Mouse (Mus musculus) midbrain, postnatal 0 days (tissue): Measurements from ENCODE around the gene Ppp2r1b. TPM values are rescaled to one million over a fixed set of nuclear protein-coding genes. Genes with fewer than 3 reads are reported as not detected.

Experiments
- ATAC-seq: fragments of 200-750 bp; cut with Nextera tagmentation; 2 replicates; pipeline ENCODE4 v1.8.0; 2017; ENCODE audit warnings: moderate number of reproducible peaks, mild to moderate bottlenecking, moderate TSS enrichment, moderate library complexity; ENCODE audit not compliant: low FRiP score
- DNase-seq: peaks from one replicate; pipeline ENCODE4 v3.0.0-alpha.2; 2015; ENCODE audit warnings: low spot score
- H3K27ac ChIP-seq: fragments of 300-500 bp; sonication (generic); 2 replicates; pipeline ENCODE4 v1.5.1; 2014; ENCODE audit warnings: low read depth, mild to moderate bottlenecking, low read length, mixed read lengths
- H3K27me3 ChIP-seq: fragments of 300-500 bp; sonication (generic); 2 replicates; pipeline ENCODE4 v1.6.1; 2014; ENCODE audit warnings: low read length, control low read depth, mixed read lengths; ENCODE audit not compliant: insufficient read depth
- H3K36me3 ChIP-seq: fragments of 300-500 bp; sonication (generic); 2 replicates; pipeline ENCODE4 v1.6.1; 2014; ENCODE audit warnings: low read length, control low read depth, mixed read lengths; ENCODE audit not compliant: insufficient read depth
- H3K4me1 ChIP-seq: fragments of 300-500 bp; sonication (generic); 2 replicates; pipeline ENCODE4 v1.6.1; 2014; ENCODE audit warnings: mild to moderate bottlenecking, control low read depth, antibody characterized with exemption, low read length, mixed read lengths; ENCODE audit not compliant: insufficient read depth
- H3K4me2 ChIP-seq: fragments of 300-500 bp; sonication (generic); 2 replicates; pipeline ENCODE4 v1.6.1; 2014; ENCODE audit warnings: low read depth, mild to moderate bottlenecking, low read length, mixed read lengths; ENCODE audit not compliant: poor library complexity, severe bottlenecking
- H3K4me3 ChIP-seq: fragments of 300-500 bp; sonication (generic); 2 replicates; pipeline ENCODE4 v1.5.1; 2014; ENCODE audit warnings: low read depth, mild to moderate bottlenecking, low read length, moderate library complexity
- H3K9ac ChIP-seq: fragments of 300-500 bp; sonication (generic); replicated peaks from 2 replicates; pipeline ENCODE4 v1.6.1; 2014; ENCODE audit warnings: mild to moderate bottlenecking, low read length, moderate library complexity, mixed read lengths; ENCODE audit not compliant: poor library complexity, severe bottlenecking
- H3K9me3 ChIP-seq: fragments of 300-500 bp; sonication (generic); 2 replicates; pipeline ENCODE4 v1.6.1; 2016; ENCODE audit warnings: low read length, control low read depth
- CTCF ChIP-seq: IDR thresholded peaks from 2 replicates; pipeline ENCODE4 v1.5.1; 2016; ENCODE audit warnings: antibody characterized with exemption, mild to moderate bottlenecking
- WGBS: fragments of 180-500 bp; shearing (Covaris S2); extraction: QIAGEN DNeasy Blood & Tissue Kit; methylation state at CpG from one replicate; pipeline ENCODE4 v1.1.7; 2014; 5-methylcytosine and 5-hydroxymethylcytosine counted together
- polyA plus RNA-seq: library from polyadenylated mRNA; unstranded; fragments of >200 nt; fragmentation: Nextera tagmentation; extraction: Ambion mirVana; gene quantifications from 2 replicates; pipeline ENCODE4 v1.2.1, GENCODE M21; 2015
- total RNA-seq: library from RNA; depleted of rRNA; stranded (reverse); fragments of >200 nt; gene quantifications from 2 replicates; pipeline ENCODE4 v1.2.3, GENCODE M21; 2014

Gene Ppp2r1b
- total and polyA plus RNA-seq, 2 experiments from 2014 or later, result 14.8 to 30.2 TPM

DNA sequence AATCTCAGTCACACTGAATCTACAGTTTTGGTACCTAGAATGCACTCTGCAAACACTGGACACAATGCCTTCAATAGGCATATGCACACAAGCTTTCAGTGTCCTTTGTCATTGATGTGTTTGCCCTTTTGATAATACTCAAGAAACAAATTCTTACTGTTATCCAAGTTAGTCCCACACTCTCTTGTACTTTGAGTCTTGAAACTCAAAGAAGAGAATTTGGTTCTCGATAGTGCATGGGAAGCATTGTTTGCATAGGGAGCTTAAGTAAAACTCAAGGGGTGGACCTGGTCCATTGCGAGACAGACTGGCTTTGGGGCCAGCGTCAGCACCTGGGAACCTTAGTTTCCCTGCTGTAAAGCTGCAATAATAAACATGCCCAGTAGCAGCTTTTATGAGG lies 73.0 kb downstream of the Ppp2r1b start:
- 0 out of 2 replicates have a peak, but pooled peaks cover 2% of the 10 kb centered on the region for H3K36me3 ChIP-seq
- ATAC-seq (no peak), DNase-seq (no peak)
- H3K9ac ChIP-seq, result no peak overlapping the region
- no peak overlapping the region for H3K27ac ChIP-seq
- no peaks in the 10 kb centered on the region for H3K27me3 ChIP-seq
- no peak for TF ChIP-seq CTCF
- no peaks in the 10 kb centered on the region for H3K9me3 ChIP-seq
- H3K4me3 ChIP-seq, result no peak overlapping the region
- H3K4me1 ChIP-seq, result no peaks in the 10 kb centered on the region
- WGBS, result 79% methylated on average over 3 of the region's 3 CpGs
- no peak overlapping the region for H3K4me2 ChIP-seq

DNA sequence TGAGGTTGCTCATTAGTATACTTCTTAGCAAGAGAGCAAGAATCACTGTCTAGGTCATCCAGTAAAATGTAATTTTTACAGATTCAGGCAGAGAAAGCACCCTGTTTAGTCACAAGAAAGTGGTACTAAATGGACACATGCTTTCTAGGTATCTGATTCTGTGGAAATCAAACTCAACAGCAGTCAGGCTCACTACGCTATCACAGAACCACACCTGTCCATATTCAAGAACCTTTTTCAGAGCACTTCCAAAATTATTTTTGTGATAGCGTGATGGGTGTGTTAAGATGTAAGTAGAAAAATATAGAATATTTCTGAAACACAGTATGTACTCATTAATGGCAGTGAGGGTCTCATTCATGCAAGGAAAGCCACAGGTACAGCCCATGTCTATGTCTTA lies 74.5 kb downstream of the Ppp2r1b start:
- Histone ChIP-seq H3K27me3 (no peaks in the 10 kb centered on the region), H3K9me3 (no peaks in the 10 kb centered on the region), H3K4me1 (no peaks in the 10 kb centered on the region), H3K4me3 (no peak overlapping the region), H3K27ac (no peak overlapping the region), H3K9ac (no peak overlapping the region), H3K4me2 (no peak overlapping the region), H3K36me3 (no peaks in the 10 kb centered on the region)
- TF ChIP-seq CTCF, result no peak
- ATAC-seq, result no peak
- 97% methylated on average over 2 of the region's 2 CpGs for WGBS
- no peak for DNase-seq

DNA sequence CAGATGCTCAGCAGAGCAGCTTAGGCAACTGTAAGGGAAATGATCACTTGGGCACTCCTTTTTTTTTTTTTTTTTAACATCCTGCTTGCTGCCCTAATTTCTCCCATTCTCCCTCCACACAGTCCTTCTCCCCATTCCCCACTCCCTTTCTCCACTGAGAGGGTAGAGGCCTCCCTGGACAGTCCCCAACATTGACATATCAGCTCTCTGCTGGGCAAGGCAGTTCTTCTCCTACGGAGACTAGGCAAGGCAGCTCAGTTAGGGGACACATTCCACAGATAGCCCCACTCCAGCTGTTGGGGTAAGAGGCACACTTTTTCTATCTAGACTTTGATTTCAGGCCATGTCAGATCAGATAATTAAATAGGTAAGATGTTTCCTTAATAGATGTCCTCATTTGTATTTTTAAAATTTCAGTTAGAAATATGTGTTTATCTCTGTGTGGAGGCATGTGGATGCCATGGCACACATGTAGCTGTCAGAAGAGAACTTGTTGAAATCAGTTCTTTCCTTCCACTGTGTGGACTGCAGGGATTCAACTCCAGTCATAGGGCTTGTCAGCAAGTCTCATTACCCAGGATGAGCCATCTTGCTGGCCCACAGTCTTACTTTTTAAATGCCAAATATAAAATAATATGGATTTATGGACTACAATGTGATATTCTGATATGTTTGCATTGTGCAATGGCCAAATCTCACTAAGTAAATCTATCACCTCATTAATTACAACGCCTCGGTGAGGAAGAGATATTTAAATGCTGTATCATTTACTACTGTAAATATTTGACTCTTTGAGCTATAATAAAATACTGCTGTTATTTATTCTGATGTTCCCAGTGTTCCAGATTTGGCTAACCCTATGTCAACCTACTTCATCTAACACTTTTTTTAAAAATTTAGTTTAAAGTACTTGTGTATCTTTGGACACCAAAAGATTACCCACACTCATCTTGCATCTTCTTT lies 76.1 kb downstream of the Ppp2r1b start:
- ATAC-seq (no peak), DNase-seq (no peak)
- no peak for TF ChIP-seq CTCF
- Histone ChIP-seq H3K9me3 (no peaks in the 10 kb centered on the region), H3K4me1 (no peaks in the 10 kb centered on the region), H3K4me3 (no peak overlapping the region), H3K27ac (no peak overlapping the region), H3K4me2 (no peak overlapping the region), H3K9ac (no peak overlapping the region), H3K36me3 (no peaks in the 10 kb centered on the region), H3K27me3 (no peaks in the 10 kb centered on the region)
- WGBS, result 93% methylated on average over 3 of the region's 3 CpGs

DNA sequence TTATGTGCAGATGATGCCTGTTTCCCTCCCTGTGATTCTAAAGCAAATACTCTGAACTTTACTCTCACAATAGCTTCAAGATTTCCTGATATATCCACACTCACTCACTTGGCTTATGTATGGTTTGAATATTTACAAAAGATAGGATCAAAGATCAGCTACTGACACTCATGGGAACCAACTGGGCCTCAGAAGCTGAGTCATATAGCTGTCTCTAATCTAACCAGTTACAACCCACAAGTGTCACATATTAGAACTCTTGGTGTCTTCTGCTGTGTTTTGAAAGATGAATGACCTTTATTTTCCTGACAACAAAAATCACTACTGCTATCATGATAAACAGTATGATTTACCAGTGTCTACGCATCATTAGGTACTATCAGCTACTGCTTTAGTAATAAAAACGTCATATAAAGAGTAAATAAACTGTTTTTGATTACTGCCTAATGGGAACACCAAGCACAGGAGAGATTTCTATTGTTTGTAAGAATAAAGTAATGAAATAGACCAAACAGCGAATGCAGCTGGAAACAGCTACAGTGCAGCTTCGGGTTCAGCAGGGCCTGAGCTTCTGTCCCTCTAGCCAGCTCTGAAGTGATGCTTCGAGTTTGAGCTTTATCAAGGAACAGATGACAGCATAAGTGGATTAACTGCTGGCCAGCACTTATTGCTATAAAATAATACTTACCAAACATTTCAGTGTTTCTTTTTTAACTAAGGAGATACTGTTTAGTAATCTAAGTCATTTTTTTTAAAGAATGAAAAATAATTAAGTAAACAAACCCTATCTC lies 77.5 kb downstream of the Ppp2r1b start:
- no peak for TF ChIP-seq CTCF
- no peaks in the 10 kb centered on the region for H3K4me1 ChIP-seq
- H3K36me3 ChIP-seq, result no peaks in the 10 kb centered on the region
- H3K9me3 ChIP-seq, result no peaks in the 10 kb centered on the region
- no peak overlapping the region for H3K4me3 ChIP-seq
- H3K27me3 ChIP-seq, result no peaks in the 10 kb centered on the region
- WGBS, result 85% methylated on average over 5 of the region's 5 CpGs
- H3K9ac ChIP-seq, result no peak overlapping the region
- no peak overlapping the region for H3K27ac ChIP-seq
- no peak overlapping the region for H3K4me2 ChIP-seq
- DNase-seq (no peak), ATAC-seq (no peak)

DNA sequence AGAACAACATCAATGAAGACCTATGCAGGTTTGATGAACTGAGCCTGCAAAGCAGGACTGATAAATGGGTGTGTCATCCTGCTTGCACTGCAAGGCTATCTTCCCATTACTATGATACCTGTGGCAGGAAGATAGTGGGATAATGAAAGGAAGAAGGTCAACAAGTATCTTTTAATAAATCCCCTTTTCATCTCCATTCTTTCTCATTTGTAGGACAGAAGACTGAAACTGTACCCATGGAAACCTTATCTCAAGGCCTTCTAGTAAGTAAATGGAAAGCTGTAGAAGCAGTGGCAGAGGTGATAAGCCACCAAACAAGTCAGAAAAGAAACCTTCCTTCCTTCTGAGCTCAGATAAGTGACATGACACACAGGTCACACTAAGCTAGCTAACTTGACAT lies 79.4 kb downstream of the Ppp2r1b start:
- ATAC-seq, result no peak
- Histone ChIP-seq H3K4me2 (no peak overlapping the region), H3K4me1 (no peaks in the 10 kb centered on the region), H3K27ac (no peak overlapping the region), H3K9ac (no peak overlapping the region), H3K4me3 (no peak overlapping the region), H3K9me3 (no peaks in the 10 kb centered on the region), H3K27me3 (no peaks in the 10 kb centered on the region), H3K36me3 (no peaks in the 10 kb centered on the region)
- DNase-seq, result no peak
- no peak for TF ChIP-seq CTCF

DNA sequence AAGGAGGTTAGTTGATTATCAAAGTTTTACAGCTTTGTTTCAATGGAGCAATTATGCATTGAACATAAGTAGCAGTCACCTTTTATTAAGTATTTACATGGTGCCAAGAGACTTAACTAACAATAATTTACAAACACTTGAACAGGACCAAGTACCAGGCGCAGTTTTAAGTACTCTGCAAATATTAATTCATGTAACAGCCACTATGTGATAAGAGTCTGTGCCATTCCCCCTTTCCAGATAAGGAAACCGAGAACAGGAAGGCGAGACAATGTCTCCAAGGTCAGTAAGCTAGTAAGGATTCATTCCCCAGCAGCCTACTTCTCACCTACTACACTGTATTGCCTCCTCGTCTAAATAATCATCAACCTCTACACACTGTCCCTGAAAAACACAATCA lies 80.7 kb downstream of the Ppp2r1b start:
- no peak overlapping the region for H3K4me2 ChIP-seq
- peaks cover 3% of the 10 kb centered on the region; the same call in 1 of the 2 replicates for H3K36me3 ChIP-seq
- H3K27me3 ChIP-seq, result no peaks in the 10 kb centered on the region
- no peaks in the 10 kb centered on the region for H3K9me3 ChIP-seq
- 97% methylated on average over 4 of the region's 4 CpGs for WGBS
- H3K9ac ChIP-seq, result no peak overlapping the region
- no peak overlapping the region for H3K27ac ChIP-seq
- H3K4me3 ChIP-seq, result no peak overlapping the region
- TF ChIP-seq CTCF, result no peak
- ATAC-seq (no peak), DNase-seq (no peak)
- no peaks in the 10 kb centered on the region for H3K4me1 ChIP-seq
